Mouse (Mus musculus) liver, adult 2 months (tissue): ENCODE data around the gene Sec14l1.

ENCODE experiments used
- CTCF ChIP-seq: fragments of 200-500 bp; IDR thresholded peaks from 2 replicates; pipeline ENCODE4 v1.5.1; 2011; ENCODE audit warnings: low read depth, low read length, control low read depth
- POLR2A ChIP-seq: fragments of 200-500 bp; IDR thresholded peaks from 2 replicates; pipeline ENCODE4 v1.6.1; 2011; ENCODE audit warnings: low read length, control low read depth; ENCODE audit not compliant: insufficient read depth; ENCODE audit errors: extremely low read depth

DNA sequence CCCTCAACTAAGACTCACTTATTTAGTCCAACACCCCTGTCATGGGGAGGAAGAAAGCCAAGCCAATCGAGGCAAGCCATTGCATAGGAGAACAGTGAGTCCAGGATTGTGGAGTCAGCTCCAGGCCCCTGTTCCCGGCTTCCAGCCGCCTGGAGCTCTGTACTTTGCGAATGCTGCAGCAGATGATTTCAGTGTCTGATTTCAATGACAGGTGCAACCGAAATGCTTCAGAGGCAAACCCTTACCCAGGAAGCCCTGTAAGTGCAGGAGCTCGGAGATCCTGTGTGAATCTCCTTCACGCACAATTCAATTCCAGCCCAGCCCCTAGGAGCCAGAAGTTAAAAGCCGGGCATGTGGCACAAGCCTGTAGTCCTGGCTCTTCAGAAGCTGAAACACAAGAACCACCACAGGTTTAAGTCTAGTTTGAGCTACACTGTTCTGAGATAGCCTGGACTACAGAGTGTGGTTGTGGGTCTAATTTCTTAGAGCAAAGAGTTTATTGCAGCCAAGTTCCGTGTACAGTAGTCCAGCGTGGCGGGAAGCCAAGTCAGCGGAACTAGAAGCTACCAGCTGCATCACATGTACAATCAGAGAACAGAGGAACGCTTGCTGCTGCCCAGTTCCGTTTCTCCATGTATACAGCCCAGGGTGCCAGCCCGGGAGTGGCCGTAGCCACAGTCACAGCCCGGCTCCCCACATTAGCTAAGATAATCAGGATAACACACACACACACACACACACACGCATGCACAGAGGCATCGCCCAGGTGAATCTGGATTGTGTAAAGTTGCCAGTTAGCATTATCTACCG lies 53.5 kb downstream of the Sec14l1 start:
- TF ChIP-seq CTCF = no peak
- TF ChIP-seq POLR2A = no peak
